Mouse (Mus musculus): Measurements from ENCODE around the gene Erfe.

- TF ChIP-seq CTCF (IDR thresholded peaks at IDR 0.05; ENCODE audit: control insufficient read depth, insufficient read depth, low read length) = no peak
- peak; percentile 30; the same call in 1 of the 2 replicates for TF ChIP-seq POLR2A (IDR thresholded peaks at IDR 0.05; ENCODE audit: borderline replicate concordance, control insufficient read depth, low read depth, low read length)
Measured at GRCm38 (mm10) chr1:91412286-91413029, 46.2 kb downstream of the Erfe start.

All from bone marrow, adult 2 months (tissue).